Mouse (Mus musculus): Measurements from ENCODE around the gene Hmox1. TPM values are rescaled to one million over a fixed set of nuclear protein-coding genes. Genes with fewer than 3 reads are reported as not detected.

The Hmox1 gene
- 1 to 10 TPM; 5.9 to 6.8 TPM for total RNA-seq (2021)
- long read RNA-seq = 0 reads

DNA sequence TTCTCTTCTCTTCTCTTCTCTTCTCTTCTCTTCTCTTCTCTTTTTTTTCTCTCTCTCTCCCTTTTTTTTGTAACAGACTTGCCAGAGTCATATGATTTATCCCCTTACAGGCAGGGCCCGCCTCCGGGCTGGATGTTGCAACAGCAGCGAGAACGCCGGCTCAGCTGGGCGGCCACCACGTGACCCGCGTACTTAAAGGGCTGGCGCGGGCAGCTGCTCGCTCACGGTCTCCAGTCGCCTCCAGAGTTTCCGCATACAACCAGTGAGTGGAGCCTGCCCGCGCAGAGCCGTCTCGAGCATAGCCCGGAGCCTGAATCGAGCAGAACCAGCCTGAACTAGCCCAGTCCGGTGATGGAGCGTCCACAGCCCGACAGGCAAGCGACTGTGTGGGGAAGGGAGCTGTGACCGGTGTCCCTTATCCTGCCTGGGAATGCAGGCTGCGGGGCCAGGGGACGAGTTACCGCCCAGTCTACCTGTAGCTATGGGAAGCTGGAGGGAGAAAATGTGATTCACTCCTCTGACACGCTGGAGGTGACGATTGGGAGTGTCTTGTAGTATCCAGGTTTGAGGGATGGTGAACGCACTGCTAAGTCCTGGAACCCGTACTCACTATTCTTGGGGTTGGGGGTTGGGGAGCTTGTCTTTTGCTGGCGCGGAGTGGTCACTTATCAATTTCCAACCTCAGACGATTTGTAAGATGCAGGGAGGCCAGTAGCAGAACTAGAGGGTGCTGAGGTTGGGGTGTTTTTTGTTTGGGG lies at the start of gene Hmox1:
Gene Hmox1 (plus strand): TSS at position 223 of the 758 bp plus-strand sequence.
- DNase-seq (ENCODE audit: low spot score in 2 of 2) = peak; percentile 78 to 84

DNA sequence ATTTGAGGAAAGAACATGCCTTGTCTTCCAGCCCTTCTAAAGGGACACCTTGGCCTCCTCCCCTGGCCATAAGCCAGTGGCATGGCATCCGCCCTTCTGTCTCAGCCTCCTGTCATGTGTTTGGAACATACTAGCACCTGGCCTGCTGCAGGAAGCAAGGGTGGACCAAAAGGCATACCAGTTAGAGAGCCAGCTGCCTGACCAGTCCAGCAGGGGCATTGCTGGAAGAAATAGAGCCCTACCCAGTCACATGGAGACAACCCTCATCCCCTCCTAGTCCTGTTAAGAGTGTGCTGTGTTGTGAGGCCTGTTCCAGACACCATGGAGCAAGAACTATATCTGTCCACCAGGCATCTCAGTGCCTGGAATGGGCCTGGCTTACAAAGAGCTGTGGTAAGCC lies 47.1 kb upstream of the Hmox1 start:
- no peak for DNase-seq (ENCODE audit: low spot score in 2 of 2)

DNA sequence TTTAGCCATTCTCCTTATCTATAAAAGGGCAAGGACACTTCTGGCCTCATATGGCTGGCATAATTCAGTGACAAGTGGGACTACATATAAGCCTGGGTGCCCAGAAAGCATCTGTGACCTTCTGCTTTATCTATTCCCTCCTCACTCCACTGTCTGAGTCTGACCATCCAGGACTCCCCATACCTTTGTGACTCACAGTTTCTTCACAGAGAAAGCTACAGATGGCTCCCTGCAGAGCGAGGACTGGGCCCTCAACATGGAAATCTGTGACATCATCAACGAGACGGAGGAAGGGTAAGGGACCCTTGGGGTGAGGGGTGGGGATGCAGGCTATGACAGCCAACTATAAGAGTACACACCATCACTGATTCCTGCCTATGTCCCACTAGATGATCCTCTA lies 45.6 kb upstream of the Hmox1 start:
- DNase-seq (ENCODE audit: low spot score in 2 of 2) = no peak

DNA sequence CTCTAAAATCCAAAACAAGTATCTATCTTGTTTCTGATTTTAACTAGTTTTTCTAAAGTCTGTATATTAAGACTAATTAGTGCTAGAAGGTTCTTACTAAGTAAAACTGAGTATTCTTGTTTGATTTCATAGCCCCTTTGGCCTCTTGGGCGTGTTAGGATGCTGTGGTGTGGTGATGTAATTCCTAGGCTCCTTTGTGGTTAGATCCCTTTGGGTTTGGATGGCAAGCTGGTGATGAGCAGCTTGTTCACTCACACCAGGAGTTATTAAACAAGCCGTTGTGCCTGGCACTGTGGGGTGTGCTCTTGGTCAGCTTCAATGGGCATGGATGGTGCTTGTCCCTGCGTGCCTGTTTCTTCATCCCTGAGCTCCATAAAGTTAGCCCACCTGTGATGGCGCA lies 40.1 kb upstream of the Hmox1 start:
- no peak for DNase-seq (ENCODE audit: low spot score in 2 of 2)

DNA sequence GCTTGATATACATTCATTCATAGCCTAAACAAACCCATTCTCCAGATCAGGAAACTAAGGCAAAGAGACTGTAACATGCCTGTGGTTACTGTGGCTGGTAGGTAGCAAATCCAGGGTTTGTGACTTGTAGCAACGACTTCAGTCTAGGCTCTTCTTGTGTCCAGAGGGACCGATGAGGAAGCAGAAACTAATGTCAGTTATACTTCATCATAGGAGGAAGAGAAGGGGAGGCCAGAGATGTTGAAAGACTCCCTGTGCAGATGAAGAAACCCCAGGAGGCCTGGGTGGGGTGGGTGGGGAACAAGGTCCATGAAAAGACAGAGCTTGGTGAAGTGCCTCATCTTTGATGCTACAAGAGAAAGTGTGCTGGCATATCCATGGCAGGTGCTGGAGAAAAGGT lies 37.7 kb upstream of the Hmox1 start:
- no peak for DNase-seq (ENCODE audit: low spot score in 2 of 2)

DNA sequence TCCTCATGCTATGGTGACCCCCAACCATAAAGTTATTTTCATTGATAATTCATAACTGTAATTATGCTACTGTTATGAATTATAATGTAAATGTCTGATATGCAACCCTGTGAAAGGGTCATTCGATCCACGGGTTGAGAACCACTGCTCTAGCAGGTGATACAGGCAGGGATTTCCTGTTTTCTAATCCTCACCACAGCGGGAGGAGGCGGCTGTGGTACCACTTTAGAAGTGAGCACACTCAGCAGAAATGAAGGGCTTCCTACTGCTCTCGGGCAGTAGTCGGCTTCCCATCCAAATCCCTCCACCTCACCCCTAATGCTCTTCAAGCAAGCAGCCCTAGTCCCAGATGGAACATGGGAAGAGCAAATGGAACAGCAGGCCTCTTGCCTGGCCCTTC lies 33.4 kb upstream of the Hmox1 start:
- no peak for DNase-seq (ENCODE audit: low spot score in 2 of 2)

DNA sequence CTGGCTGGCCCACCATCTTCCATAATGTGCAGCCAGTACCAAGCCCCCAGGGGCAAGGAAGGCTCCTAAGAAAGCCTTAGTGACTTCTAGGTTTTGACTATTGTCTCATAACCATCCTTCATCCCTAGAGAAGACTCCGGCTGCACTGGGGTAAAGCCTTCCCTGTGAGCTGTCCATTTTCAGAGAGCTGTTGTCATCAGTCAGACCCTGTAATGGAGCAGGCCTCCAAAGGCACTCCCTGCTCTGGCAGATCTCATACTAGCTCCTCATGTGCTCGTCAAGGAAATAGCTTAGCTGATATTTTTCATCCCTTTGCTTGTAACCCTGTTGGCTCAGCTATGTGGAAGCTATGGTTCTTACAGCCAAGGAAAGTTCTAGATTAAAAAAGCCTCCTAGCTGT lies 32.6 kb upstream of the Hmox1 start:
- no peak for DNase-seq (ENCODE audit: low spot score in 2 of 2)

DNA sequence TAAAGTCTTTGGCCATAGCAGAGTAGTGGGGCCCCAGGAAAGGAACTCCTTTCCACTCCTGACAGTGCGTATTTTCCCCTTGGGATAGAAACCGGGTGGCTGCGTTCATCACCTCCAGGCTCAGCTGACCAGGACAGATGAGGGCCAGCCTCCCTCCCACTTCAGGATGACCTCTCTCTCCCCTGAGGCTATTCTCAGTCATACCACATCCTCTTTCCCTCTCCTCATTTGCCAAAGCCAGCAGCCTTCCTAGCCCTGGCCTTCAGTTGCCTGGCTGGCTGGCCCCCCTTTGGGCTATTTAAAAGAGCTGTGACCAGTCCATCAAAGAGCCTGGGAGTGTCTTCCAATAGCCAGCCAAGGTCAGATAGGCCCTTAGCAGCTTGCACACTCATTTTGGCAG lies 30.1 kb upstream of the Hmox1 start:
- no peak for DNase-seq (ENCODE audit: low spot score in 2 of 2)

DNA sequence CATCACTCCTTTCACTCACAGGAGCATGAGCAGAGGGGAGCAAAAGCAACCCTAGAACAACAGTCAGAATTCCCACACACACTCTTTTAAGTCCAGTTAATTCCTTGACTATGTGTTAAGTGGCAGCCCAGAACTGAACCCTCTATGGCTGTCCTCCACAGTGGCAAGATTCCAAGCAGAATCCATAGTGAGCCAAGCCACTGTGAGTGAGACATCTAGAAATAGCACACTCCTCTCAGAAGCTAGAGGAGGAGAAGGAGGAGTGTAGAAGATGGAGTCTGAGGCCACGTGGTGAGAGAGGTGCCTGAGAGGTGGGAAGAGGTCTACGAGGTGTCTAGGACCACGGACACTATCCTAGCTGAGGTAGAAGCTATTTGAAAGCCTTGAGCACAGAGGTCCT lies 28.6 kb upstream of the Hmox1 start:
- no peak for DNase-seq (ENCODE audit: low spot score in 2 of 2)

DNA sequence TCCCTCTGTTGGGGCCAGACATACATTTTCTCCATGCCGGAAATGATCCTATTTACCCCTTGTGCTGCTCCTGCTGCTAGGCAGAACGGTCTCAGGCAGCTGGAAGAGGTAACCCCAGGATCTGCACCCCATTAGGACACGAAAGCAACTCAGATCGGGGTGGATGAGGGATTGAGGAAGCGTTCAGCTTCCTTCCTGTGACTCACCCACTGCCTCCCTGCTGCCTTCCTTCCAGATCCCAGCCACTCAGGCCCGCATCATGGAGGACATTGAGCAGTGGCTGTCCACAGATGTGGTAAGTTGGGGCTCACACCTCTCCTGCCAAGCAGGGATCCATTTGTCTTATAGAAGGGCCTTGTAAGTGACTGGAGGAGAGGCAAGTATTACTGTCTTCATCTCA lies 26.1 kb upstream of the Hmox1 start:
- no peak for DNase-seq (ENCODE audit: low spot score in 2 of 2)

DNA sequence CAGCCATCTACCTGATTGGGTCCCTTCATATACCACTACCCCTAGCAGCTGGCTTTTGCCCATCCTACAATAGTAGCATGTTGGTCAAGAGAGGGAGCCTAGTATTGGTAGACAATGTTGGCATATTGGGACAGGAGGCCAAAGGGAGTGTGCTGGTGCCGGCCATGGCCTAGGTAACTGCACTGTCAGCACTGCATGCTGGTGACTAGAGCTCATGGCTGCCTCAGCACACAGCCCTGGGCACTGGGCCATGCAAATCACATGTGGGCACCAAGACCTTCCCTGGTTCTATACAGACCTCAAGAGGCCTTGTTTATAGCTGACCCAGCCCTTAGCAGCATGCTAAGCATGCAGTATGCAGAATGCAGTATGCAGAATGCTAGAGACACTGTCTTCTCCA lies 23.1 kb upstream of the Hmox1 start:
- no peak for DNase-seq (ENCODE audit: low spot score in 2 of 2)

DNA sequence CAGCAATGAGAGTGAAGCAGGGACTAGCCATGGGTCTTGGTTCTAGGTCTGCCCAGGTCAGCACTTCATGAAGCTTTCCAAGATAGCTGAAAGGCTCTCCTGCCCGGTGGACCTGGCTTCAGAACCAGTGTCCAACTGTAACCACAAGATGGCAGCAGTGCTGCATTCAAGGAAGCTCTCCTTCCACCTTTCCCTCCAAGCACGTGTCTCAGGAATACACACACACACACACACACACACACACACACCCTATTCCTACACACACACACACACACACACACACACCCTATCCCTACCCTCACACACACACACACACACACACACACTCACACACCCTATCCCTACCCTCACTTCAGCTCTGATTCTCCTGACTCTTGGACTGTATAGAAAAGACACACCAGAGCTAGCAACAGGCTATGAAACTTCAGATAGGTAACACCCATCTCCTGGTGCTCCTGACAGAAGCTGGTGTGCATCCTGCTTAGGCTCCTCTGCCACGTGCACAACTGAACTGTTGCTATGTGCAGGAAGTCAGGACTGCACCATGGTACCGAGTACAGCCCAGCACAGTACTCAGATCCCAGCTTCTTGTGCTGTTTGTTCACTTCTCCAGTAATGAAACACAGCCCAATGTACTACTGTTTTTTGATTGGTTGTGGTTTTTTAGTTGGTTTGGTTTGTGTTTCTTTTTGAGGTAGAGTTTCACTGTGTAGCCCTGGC lies 21.6 kb upstream of the Hmox1 start:
- peak; percentile 86 to 87 for DNase-seq (ENCODE audit: low spot score in 2 of 2)

DNA sequence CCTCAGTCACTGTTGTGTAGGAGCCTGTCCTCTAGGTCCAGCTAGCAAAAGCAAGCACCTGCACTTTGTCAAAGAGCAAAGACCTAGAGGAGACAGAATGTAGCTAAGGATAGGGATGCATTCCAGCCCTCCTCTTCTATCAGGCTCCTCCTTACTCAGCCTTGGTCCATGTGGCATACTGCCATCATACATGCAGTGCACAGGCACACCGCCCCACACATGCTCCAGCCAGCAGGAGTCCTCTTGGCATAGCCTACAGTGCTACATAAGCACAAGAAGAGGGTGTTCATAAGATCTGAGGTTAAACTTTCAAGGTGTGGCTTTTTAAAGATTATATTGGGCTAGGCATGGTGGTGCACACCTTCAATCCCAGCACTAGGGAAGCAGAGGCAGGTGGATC lies 18.5 kb upstream of the Hmox1 start:
- DNase-seq (ENCODE audit: low spot score in 2 of 2) = no peak

DNA sequence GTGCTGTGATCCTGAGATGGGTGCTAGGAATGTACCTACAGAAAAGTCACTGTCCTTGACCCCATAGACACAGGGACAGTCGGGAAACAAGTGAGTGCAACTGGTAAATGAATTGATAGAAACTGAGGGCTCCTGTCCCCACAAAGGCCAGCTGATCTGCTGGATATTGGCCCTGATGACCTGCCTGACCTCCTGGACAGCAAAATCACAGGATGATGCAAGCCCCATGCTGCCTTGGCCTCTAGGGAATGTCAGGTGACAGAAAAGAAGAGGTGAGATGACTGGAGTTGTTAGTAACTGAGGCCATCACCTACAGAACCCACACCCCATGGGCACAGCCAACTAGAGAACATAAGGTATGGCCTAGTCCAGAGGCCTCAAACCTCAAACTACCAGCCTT lies 15.2 kb upstream of the Hmox1 start:
- no peak for DNase-seq (ENCODE audit: low spot score in 2 of 2)

DNA sequence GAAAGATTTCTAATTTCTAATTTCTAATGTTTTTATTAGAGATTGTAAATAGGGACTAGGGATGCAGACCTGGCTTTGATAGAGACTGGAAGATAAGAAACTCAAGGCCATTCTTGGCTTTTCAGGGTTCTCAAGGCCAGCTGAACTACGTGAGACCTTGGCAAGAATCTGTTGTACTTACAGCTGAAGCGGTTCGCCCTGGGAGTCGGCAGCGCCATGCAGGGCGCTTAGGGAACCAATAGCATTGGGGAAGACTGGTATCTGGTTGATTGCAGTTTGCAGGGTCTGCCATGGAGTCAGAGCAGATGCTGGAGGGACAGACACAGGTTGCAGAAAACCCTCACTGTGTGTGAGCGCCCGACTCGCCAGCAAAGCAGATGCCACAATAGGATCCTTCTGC lies 14.6 kb upstream of the Hmox1 start:
- DNase-seq (ENCODE audit: low spot score in 2 of 2) = no peak

DNA sequence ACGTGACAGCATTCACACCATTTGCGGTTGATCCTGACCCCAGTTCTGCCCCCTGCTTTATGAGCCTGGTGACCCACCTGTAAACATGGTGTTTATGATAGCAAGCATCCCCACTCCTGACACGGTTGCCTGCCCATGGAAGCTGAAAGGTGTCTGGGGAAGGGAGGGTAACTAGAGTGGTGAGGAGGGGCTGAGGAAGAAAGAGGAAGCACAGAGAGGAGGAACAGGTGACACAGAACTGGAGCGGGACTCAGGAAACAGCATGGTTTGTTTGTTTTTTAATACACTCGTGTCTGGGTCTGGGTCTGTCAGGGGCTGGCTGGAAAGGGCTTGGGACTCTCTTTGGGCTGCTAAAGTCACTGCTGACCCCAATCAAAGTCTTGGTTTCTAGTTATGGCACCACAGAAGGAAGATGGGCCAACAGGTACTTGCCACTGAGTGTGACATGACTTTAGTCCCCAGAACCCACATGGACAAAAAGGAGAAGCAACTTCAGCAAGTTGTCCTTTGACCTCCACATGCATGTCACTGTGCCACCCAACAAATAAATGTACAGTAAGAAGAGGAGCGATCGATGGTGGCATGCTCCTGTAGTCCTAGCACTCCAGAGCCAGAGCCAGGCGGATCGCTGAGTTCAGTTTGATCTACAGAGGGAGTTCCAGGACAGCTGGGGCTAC lies 11.9 kb upstream of the Hmox1 start:
- DNase-seq (ENCODE audit: low spot score in 2 of 2) = no peak

DNA sequence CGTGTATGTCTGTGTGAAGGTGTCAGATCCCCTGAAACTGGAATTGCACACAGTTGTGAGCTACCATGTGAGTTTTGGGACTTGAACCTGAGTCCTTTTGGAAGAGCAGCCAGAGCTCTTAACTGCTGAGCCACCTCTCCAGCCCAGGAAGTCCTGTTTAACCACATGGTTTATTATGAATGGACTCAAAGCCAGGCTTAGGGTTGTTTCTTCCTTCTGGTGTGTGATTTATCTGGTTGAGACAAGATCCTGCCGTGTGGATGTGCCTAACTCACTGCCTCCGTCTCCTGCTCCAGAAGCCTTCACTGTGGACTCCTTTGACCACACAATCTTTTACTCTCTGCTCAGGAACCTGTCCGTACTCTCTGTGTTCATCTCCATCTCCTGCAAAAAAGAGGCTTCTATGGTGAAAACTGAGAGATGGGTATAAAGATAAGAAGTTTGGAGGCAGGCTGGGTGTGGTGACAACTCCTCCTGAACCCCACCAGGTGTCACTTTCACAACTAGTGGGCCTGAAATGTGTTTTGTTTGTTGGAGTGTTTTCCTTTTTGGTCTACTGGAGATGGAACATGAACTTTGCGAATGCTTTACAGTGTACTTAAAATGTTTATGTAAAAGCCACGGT lies 11.1 kb upstream of the Hmox1 start:
- no peak for DNase-seq (ENCODE audit: low spot score in 2 of 2)

DNA sequence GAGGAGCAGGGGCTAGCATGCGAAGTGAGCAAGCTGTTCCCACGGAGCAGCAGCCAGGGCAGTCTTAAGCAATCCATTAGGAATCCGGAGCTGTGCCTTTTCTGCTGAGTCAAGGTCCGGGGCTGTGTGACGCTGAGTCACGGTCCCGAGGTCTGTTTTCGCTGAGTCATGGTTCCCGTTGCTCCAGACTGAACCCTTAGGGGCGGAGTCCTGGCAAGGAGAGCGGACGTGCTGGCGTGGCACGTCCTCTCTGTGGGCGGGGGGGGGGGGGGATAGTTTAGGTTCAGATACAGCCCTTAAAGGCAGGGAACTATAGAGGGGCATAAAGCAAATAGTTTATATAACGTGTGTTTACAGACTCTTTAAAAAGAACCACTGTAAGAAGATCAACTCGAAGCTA lies 9.6 kb upstream of the Hmox1 start:
- DNase-seq (ENCODE audit: low spot score in 2 of 2) = peak; percentile 78 to 80

DNA sequence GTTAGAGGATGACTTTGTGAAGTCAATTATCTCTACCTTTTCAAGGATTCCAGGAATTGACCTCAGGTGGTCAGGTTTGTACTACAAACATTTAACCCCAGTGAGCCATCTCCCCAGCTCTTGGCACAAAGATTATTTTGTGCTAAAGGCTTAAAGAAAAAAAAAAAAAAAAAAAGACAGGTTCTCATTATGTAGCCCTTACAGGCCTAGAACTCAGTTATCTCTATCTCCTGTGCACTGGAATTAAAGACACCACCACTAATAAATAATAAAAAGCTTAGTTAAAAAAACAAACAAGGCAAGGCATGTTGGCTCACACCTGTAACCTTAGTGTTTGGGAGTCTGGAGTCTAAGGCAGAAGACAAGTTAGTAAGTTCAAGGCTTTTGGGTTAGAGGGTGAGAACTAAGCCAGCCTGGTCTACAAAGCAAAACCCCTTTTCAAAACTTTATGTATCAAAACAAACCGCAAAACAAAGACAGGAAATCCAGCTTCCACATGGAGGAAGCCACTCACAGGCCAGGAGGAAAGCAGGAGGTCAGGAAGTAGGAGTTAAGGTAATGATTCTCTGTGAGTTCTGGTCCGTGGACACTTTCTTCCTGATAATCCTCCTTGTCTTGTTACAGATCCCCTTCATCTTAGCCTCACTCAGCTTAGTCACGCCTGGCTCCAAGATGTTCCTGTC lies 8.9 kb upstream of the Hmox1 start:
- no peak for DNase-seq (ENCODE audit: low spot score in 2 of 2)

DNA sequence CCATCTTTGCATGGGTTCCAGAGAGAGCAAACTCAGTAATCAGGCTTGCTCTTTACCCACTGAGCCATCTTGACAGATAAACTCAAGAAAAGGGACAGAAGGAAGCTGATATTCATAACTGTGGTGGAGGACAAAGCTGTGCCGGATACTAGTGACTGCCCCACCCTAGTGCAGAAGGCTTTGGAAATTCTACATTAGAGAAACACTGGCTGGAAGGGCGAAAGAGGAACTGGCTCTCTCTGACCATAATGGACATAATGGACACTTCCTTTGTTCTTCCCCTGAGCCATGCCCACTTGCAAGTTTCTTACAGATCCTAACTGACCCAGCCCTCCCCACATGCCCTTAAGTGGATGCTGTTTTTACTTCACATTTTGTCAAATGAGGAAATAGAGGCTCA lies 7.4 kb upstream of the Hmox1 start:
- no peak for DNase-seq (ENCODE audit: low spot score in 2 of 2)

DNA sequence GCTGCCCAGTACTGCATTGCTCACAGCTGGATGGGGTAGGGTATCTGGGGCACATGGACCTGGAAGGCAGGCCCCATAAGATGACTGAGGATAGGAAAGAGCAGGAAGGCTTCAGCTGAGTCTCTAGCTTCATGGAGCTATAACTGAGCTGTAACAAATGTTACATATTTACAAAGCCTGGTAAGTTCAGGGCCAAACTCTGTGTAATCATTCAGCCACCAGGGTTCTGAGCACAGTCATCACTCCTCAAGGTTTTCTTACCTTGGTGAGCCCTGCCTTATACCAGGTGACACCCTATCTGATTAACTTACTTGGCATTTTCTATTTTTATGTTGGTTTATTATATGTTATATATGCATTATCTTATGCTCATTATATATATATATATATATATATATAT lies 6.3 kb upstream of the Hmox1 start:
- no peak for DNase-seq (ENCODE audit: low spot score in 2 of 2)
